Mouse (Mus musculus) stomach, postnatal 0 days (tissue): ENCODE measurements at regions not wholly inside any gene's neighbourhood (a gene's known extent, or its start where the extent isn't known, plus 50 kb on each side); places are given as distances from the start of the nearest gene placed in this dataset.
A peak's percentile ranks its signal among the peaks of the same experiment; 100 is the strongest.

Experiments used
- CTCF ChIP-seq: IDR thresholded peaks from 2 replicates; pipeline ENCODE4 v1.5.1; 2016; ENCODE audit warnings: antibody characterized with exemption, low read depth, mild to moderate bottlenecking, moderate library complexity
- EP300 ChIP-seq: optimal IDR thresholded peaks from 2 replicates; pipeline ENCODE3; 2016; ENCODE audit warnings: antibody characterized with exemption

- TF ChIP-seq CTCF, result peak; percentile 39
- no peak for TF ChIP-seq EP300
Measured at GRCm38 (mm10) chr16:93072156-93072555, 246.2 kb upstream of the Runx1 start.
